Mouse (Mus musculus) forebrain, embryonic 14.5 days (tissue): Measurements from ENCODE around the gene Ilf3. TPM values are rescaled to one million over a fixed set of nuclear protein-coding genes. Genes with fewer than 3 reads are reported as not detected.

ENCODE experiments used
- polyA plus RNA-seq: library from polyadenylated mRNA; unstranded; fragments of >200 nt; fragmentation: Nextera tagmentation; extraction: Ambion mirVana; gene quantifications from 2 replicates; pipeline ENCODE4 v1.2.1, GENCODE M21; 2014

Ilf3 gene
- polyA plus RNA-seq, 1 experiment from 2014 or later = 249 TPM

Other genes with a start within 250 kb of the Ilf3 start
- gene Tyk2, start 236.6 kb upstream of the Ilf3 start, polyA plus RNA-seq = 5.0 and 6.2 TPM in 2 replicates
- gene Cdc37, start 217.9 kb upstream of the Ilf3 start, polyA plus RNA-seq = 222 and 247 TPM in 2 replicates
- gene Pde4a, start 202.2 kb upstream of the Ilf3 start, polyA plus RNA-seq = 17.3 and 22.4 TPM in 2 replicates
- 34.7 and 39.1 TPM in 2 replicates for gene Keap1, start 128.5 kb upstream of the Ilf3 start, polyA plus RNA-seq
- 0.94 and 1.4 TPM in 2 replicates for gene S1pr5, start 119.4 kb upstream of the Ilf3 start, polyA plus RNA-seq
- 45.7 and 53.1 TPM in 2 replicates for gene Atg4d, start 102.6 kb upstream of the Ilf3 start, polyA plus RNA-seq
- gene Kri1, start 79.9 kb upstream of the Ilf3 start, polyA plus RNA-seq = 9.8 and 14.6 TPM in 2 replicates
- 101 and 107 TPM in 2 replicates for gene Cdkn2d, start 76.5 kb upstream of the Ilf3 start, polyA plus RNA-seq
- 0.91 and 1.4 TPM in 2 replicates for gene Ap1m2, start 55.5 kb upstream of the Ilf3 start, polyA plus RNA-seq
- 52.0 and 61.0 TPM in 2 replicates for gene Slc44a2, start 47.2 kb upstream of the Ilf3 start, polyA plus RNA-seq
- 51.4 and 53.7 TPM in 2 replicates for gene Qtrt1, start 44.0 kb downstream of the Ilf3 start, polyA plus RNA-seq
- 54.2 and 65.3 TPM in 2 replicates for gene Dnm2, start 57.0 kb downstream of the Ilf3 start, polyA plus RNA-seq
- 56.9 and 58.3 TPM in 2 replicates for gene Tmed1, start 142.4 kb downstream of the Ilf3 start, polyA plus RNA-seq
- 0.74 and 1.9 TPM in 2 replicates for gene AB124611, start 158.3 kb downstream of the Ilf3 start, polyA plus RNA-seq
- 22.8 and 26.7 TPM in 2 replicates for gene Carm1, start 179.0 kb downstream of the Ilf3 start, polyA plus RNA-seq
- 67.3 and 68.4 TPM in 2 replicates for gene Timm29, start 224.9 kb downstream of the Ilf3 start, polyA plus RNA-seq
- 16.9 and 18.2 TPM in 2 replicates for gene Yipf2, start 225.0 kb downstream of the Ilf3 start, polyA plus RNA-seq
- 128 and 153 TPM in 2 replicates for gene Smarca4, start 248.3 kb downstream of the Ilf3 start, polyA plus RNA-seq